Mouse (Mus musculus): ENCODE data around the gene Itgae. TPM values are rescaled to one million over a fixed set of nuclear protein-coding genes. Genes with fewer than 3 reads are reported as not detected.

The Itgae gene
- polyA plus RNA-seq, 1 experiment from 2014 or later = 0.20 TPM

- no peak for ATAC-seq (ENCODE audit: low FRiP score, low TSS enrichment)
- Histone ChIP-seq H3K9me3 (ENCODE audit: control insufficient read depth, low read length) (no peaks in the 10 kb centered on the region), H3K4me2 (replicated peaks; ENCODE audit: low read depth, low read length) (no peak overlapping the region), H3K36me3 (ENCODE audit: control insufficient read depth, insufficient read depth, low read length) (no peaks in the 10 kb centered on the region), H3K4me1 (ENCODE audit: control insufficient read depth, insufficient read depth, low read length) (no peaks in the 10 kb centered on the region), H3K9ac (ENCODE audit: low read depth, low read length) (no peak overlapping the region), H3K27me3 (ENCODE audit: control insufficient read depth, insufficient read depth, low read length) (no peaks in the 10 kb centered on the region), H3K4me3 (ENCODE audit: low read length) (no peak overlapping the region), H3K27ac (ENCODE audit: low read depth, low read length) (no peak overlapping the region)
- WGBS = 85% methylated on average over 9 of the region's 9 CpGs
These were observed 57.8 kb downstream of the Itgae start for GRCm38 (mm10) chr11:73148209-73148608.

GRCm38 (mm10) chr11:73155071-73155470, 64.7 kb downstream of the Itgae start:
- WGBS = 79% methylated on average over 6 of the region's 6 CpGs
- no peak overlapping the region for H3K27ac ChIP-seq (ENCODE audit: low read depth, low read length)
- H3K9me3 ChIP-seq (ENCODE audit: control insufficient read depth, low read length) = no peaks in the 10 kb centered on the region
- no peaks in the 10 kb centered on the region for H3K36me3 ChIP-seq (ENCODE audit: control insufficient read depth, insufficient read depth, low read length)
- H3K4me1 ChIP-seq (ENCODE audit: control insufficient read depth, insufficient read depth, low read length) = no peaks in the 10 kb centered on the region
- no peak overlapping the region for H3K4me2 ChIP-seq (replicated peaks; ENCODE audit: low read depth, low read length)
- ATAC-seq (ENCODE audit: low FRiP score, low TSS enrichment) = no peak
- peaks cover 6% of the 10 kb centered on the region; the same call in 1 of the 2 replicates for H3K27me3 ChIP-seq (ENCODE audit: control insufficient read depth, insufficient read depth, low read length)
- H3K4me3 ChIP-seq (ENCODE audit: low read length) = no peak overlapping the region
- H3K9ac ChIP-seq (ENCODE audit: low read depth, low read length) = no peak overlapping the region

- H3K4me1 ChIP-seq (ENCODE audit: control insufficient read depth, insufficient read depth, low read length) = peaks cover 6% of the 10 kb centered on the region; the same call in 1 of the 2 replicates
- H3K36me3 ChIP-seq (ENCODE audit: control insufficient read depth, insufficient read depth, low read length) = no peaks in the 10 kb centered on the region
- H3K27me3 ChIP-seq (ENCODE audit: control insufficient read depth, insufficient read depth, low read length) = peaks cover 11% of the 10 kb centered on the region
- ATAC-seq (ENCODE audit: low FRiP score, low TSS enrichment) = peak; percentile 74
- peak within 1 kb of the TSS; percentile 51 for H3K9ac ChIP-seq (ENCODE audit: low read depth, low read length)
- H3K4me2 ChIP-seq (replicated peaks; ENCODE audit: low read depth, low read length) = peak within 1 kb of the TSS; percentile 89
- WGBS = 2% methylated on average over 49 of the region's 49 CpGs
- peak within 1 kb of the TSS; percentile 44 for H3K4me3 ChIP-seq (ENCODE audit: low read length)
- H3K9me3 ChIP-seq (ENCODE audit: control insufficient read depth, low read length) = no peaks in the 10 kb centered on the region
- H3K27ac ChIP-seq (ENCODE audit: low read depth, low read length) = no peak within 1 kb of the TSS
These were observed 69.8 kb downstream of the Itgae start, which contains the start of gene P2rx5 for GRCm38 (mm10) chr11:73159957-73160810. Gene P2rx5, plus strand, starts transcription at chr11:73160421.

- Histone ChIP-seq H3K9me3 (ENCODE audit: control insufficient read depth, low read length) (no peaks in the 10 kb centered on the region), H3K4me1 (ENCODE audit: control insufficient read depth, insufficient read depth, low read length) (peaks cover 6% of the 10 kb centered on the region; the same call in 1 of the 2 replicates), H3K27ac (ENCODE audit: low read depth, low read length) (no peak overlapping the region), H3K27me3 (ENCODE audit: control insufficient read depth, insufficient read depth, low read length) (peaks cover 11% of the 10 kb centered on the region), H3K36me3 (ENCODE audit: control insufficient read depth, insufficient read depth, low read length) (no peaks in the 10 kb centered on the region), H3K4me3 (ENCODE audit: low read length) (peak overlapping the region; percentile 44), H3K4me2 (replicated peaks; ENCODE audit: low read depth, low read length) (peak overlapping the region; percentile 89), H3K9ac (ENCODE audit: low read depth, low read length) (no peak overlapping the region)
- WGBS = 17% methylated on average over 6 of the region's 6 CpGs
- ATAC-seq (ENCODE audit: low FRiP score, low TSS enrichment) = peak; percentile 21; the same call in 1 of the 2 replicates
These were observed 70.4 kb downstream of the Itgae start for GRCm38 (mm10) chr11:73160811-73161200.

GRCm38 (mm10) chr11:73161616-73162015, 71.2 kb downstream of the Itgae start:
- 87% methylated on average over 4 of the region's 4 CpGs for WGBS
- H3K9ac ChIP-seq (ENCODE audit: low read depth, low read length) = no peak overlapping the region
- no peaks in the 10 kb centered on the region for H3K36me3 ChIP-seq (ENCODE audit: control insufficient read depth, insufficient read depth, low read length)
- no peak overlapping the region for H3K4me2 ChIP-seq (replicated peaks; ENCODE audit: low read depth, low read length)
- H3K4me1 ChIP-seq (ENCODE audit: control insufficient read depth, insufficient read depth, low read length) = peaks cover 6% of the 10 kb centered on the region; the same call in 1 of the 2 replicates
- no peak for ATAC-seq (ENCODE audit: low FRiP score, low TSS enrichment)
- H3K4me3 ChIP-seq (ENCODE audit: low read length) = no peak overlapping the region
- H3K9me3 ChIP-seq (ENCODE audit: control insufficient read depth, low read length) = no peaks in the 10 kb centered on the region
- H3K27ac ChIP-seq (ENCODE audit: low read depth, low read length) = no peak overlapping the region
- H3K27me3 ChIP-seq (ENCODE audit: control insufficient read depth, insufficient read depth, low read length) = peaks cover 11% of the 10 kb centered on the region

- 49% methylated on average over 5 of the region's 5 CpGs for WGBS
- Histone ChIP-seq H3K4me1 (ENCODE audit: control insufficient read depth, insufficient read depth, low read length) (peaks cover 6% of the 10 kb centered on the region; the same call in 1 of the 2 replicates), H3K27me3 (ENCODE audit: control insufficient read depth, insufficient read depth, low read length) (peaks cover 11% of the 10 kb centered on the region), H3K4me3 (ENCODE audit: low read length) (no peak overlapping the region), H3K9me3 (ENCODE audit: control insufficient read depth, low read length) (no peaks in the 10 kb centered on the region), H3K4me2 (replicated peaks; ENCODE audit: low read depth, low read length) (no peak overlapping the region), H3K27ac (ENCODE audit: low read depth, low read length) (no peak overlapping the region), H3K9ac (ENCODE audit: low read depth, low read length) (no peak overlapping the region), H3K36me3 (ENCODE audit: control insufficient read depth, insufficient read depth, low read length) (no peaks in the 10 kb centered on the region)
- no peak for ATAC-seq (ENCODE audit: low FRiP score, low TSS enrichment)
These were observed 71.9 kb downstream of the Itgae start for GRCm38 (mm10) chr11:73162284-73162683.

GRCm38 (mm10) chr11:73168071-73168470, 77.7 kb downstream of the Itgae start:
- no peak overlapping the region for H3K4me3 ChIP-seq (ENCODE audit: low read length)
- 82% methylated on average over 8 of the region's 8 CpGs for WGBS
- H3K4me2 ChIP-seq (replicated peaks; ENCODE audit: low read depth, low read length) = no peak overlapping the region
- H3K27ac ChIP-seq (ENCODE audit: low read depth, low read length) = no peak overlapping the region
- H3K27me3 ChIP-seq (ENCODE audit: control insufficient read depth, insufficient read depth, low read length) = no peaks in the 10 kb centered on the region
- 0 out of 2 replicates have a peak, but pooled peaks have one; percentile 16 for ATAC-seq (ENCODE audit: low FRiP score, low TSS enrichment)
- H3K9ac ChIP-seq (ENCODE audit: low read depth, low read length) = no peak overlapping the region
- no peaks in the 10 kb centered on the region for H3K9me3 ChIP-seq (ENCODE audit: control insufficient read depth, low read length)
- H3K36me3 ChIP-seq (ENCODE audit: control insufficient read depth, insufficient read depth, low read length) = peaks cover 5% of the 10 kb centered on the region; the same call in 1 of the 2 replicates
- H3K4me1 ChIP-seq (ENCODE audit: control insufficient read depth, insufficient read depth, low read length) = 0 out of 2 replicates have a peak, but pooled peaks cover 3% of the 10 kb centered on the region

- Histone ChIP-seq H3K36me3 (ENCODE audit: control insufficient read depth, insufficient read depth, low read length) (peaks cover 5% of the 10 kb centered on the region; the same call in 1 of the 2 replicates), H3K4me1 (ENCODE audit: control insufficient read depth, insufficient read depth, low read length) (0 out of 2 replicates have a peak, but pooled peaks cover 3% of the 10 kb centered on the region), H3K9me3 (ENCODE audit: control insufficient read depth, low read length) (no peaks in the 10 kb centered on the region), H3K9ac (ENCODE audit: low read depth, low read length) (no peak overlapping the region), H3K4me3 (ENCODE audit: low read length) (no peak overlapping the region), H3K27ac (ENCODE audit: low read depth, low read length) (no peak overlapping the region), H3K4me2 (replicated peaks; ENCODE audit: low read depth, low read length) (no peak overlapping the region), H3K27me3 (ENCODE audit: control insufficient read depth, insufficient read depth, low read length) (no peaks in the 10 kb centered on the region)
- 81% methylated on average over 6 of the region's 6 CpGs for WGBS
- ATAC-seq (ENCODE audit: low FRiP score, low TSS enrichment) = no peak
These were observed 78.2 kb downstream of the Itgae start for GRCm38 (mm10) chr11:73168576-73168975.

GRCm38 (mm10) chr11:73169231-73169630, 78.8 kb downstream of the Itgae start:
- Histone ChIP-seq H3K9ac (ENCODE audit: low read depth, low read length) (no peak overlapping the region), H3K27me3 (ENCODE audit: control insufficient read depth, insufficient read depth, low read length) (no peaks in the 10 kb centered on the region), H3K4me2 (replicated peaks; ENCODE audit: low read depth, low read length) (no peak overlapping the region), H3K4me3 (ENCODE audit: low read length) (no peak overlapping the region), H3K36me3 (ENCODE audit: control insufficient read depth, insufficient read depth, low read length) (peaks cover 9% of the 10 kb centered on the region; the same call in 1 of the 2 replicates), H3K27ac (ENCODE audit: low read depth, low read length) (no peak overlapping the region), H3K9me3 (ENCODE audit: control insufficient read depth, low read length) (no peaks in the 10 kb centered on the region), H3K4me1 (ENCODE audit: control insufficient read depth, insufficient read depth, low read length) (0 out of 2 replicates have a peak, but pooled peaks cover 3% of the 10 kb centered on the region)
- ATAC-seq (ENCODE audit: low FRiP score, low TSS enrichment) = no peak
- WGBS = 46% methylated on average over 4 of the region's 4 CpGs

All from kidney, embryonic 14.5 days (tissue).